8 mouse cellular contexts compared by ENCODE assay signal in the genomic region with DNA sequence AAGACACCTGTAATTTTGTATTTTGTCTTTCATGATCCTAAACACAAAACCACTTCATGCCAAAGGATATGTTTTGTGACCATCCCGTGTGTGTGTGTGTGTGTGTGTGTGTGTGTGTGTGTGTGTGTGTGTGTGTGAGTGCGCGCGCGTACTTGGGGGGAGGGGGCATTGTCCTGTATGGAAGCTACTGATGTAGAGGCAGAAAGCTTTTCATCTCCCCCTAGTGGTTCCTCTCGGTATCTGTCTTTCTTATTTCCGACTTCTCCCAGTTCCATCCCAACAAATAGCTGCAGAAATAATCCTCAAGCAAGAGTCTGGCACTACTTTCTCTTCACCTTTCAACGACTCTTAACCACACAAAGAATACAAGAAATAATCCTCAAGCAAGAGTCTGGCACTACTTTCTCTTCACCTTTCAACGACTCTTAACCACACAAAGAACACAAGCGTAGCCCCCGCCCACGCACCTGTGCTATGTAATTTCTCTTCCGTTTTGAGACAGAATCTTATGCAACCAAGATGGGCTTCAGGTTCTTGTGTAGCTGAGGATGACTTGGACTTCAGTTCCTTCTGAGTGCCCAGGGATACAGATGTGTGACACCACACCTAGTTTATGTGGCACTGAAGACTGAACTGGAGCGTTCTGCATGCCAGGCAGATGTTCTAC. TPM values are rescaled to one million over a fixed set of nuclear protein-coding genes. Genes with fewer than 3 reads are reported as not detected.
DNase-seq lines count a peak whose midpoint lies in the region; ATAC-seq lines count a peak whose summit lies in the region.

No protein-coding gene starts in this region.

- ATAC-seq in embryonic facial prominence, embryonic 14.5 days (ENCODE audit: low read depth) = 0 out of 2 replicates have a peak, but pooled peaks have one; percentile 63

- no peaks in the 10 kb centered on the region for H3K9me3 ChIP-seq in embryonic facial prominence, embryonic 14.5 days (ENCODE audit: control insufficient read depth, low read length)

- no peaks in the 10 kb centered on the region for H3K4me1 ChIP-seq in embryonic facial prominence, embryonic 14.5 days (ENCODE audit: control insufficient read depth, insufficient read depth, low read length)

- no peak overlapping the region for H3K4me2 ChIP-seq in embryonic facial prominence, embryonic 14.5 days (ENCODE audit: low read depth, low read length)

- no peak overlapping the region for H3K9ac ChIP-seq in embryonic facial prominence, embryonic 14.5 days (ENCODE audit: low read depth, low read length)

- H3K27ac ChIP-seq in embryonic facial prominence, embryonic 14.5 days (replicated peaks; ENCODE audit: low read depth, low read length) = no peak overlapping the region

- H3K36me3 ChIP-seq in embryonic facial prominence, embryonic 14.5 days (ENCODE audit: control insufficient read depth, insufficient read depth, low read length) = no peaks in the 10 kb centered on the region

- DNase-seq in gastrocnemius, adult 18-20 months (ENCODE audit: low spot score) = peak; percentile 36
- DNase-seq in gastrocnemius, adult 8-10 months (ENCODE audit: low spot score in 2 of 2) = no peak
- peak; percentile 71 for DNase-seq in 3T3-L1 (ENCODE audit: low read depth, low spot score)
- peak; percentile 80 for DNase-seq in ZHBTc4 (ENCODE audit: low read depth, low spot score)
- DNase-seq in embryonic facial prominence, embryonic 14.5 days (ENCODE audit: low spot score) = peak; percentile 54
- DNase-seq in kidney, postnatal 36 days = peak; percentile 30 to 66
- DNase-seq in mesoderm, embryonic 11.5 days (ENCODE audit: low read depth, low spot score) = peak; percentile 71
- DNase-seq in thymus, postnatal 10 days (ENCODE audit: low spot score in 2 of 2) = peak; percentile 42 to 72

- H3K27me3 ChIP-seq in embryonic facial prominence, embryonic 14.5 days (replicated peaks; ENCODE audit: control insufficient read depth, insufficient read depth, low read length) = no peaks in the 10 kb centered on the region

- H3K4me3 ChIP-seq in embryonic facial prominence, embryonic 14.5 days (ENCODE audit: low read depth, low read length) = no peak overlapping the region

- 45% methylated on average over 14 of the region's 14 CpGs for WGBS in embryonic facial prominence, embryonic 14.5 days

RNA-seq across cellular contexts. Expression of a gene that starts 12.6 kb away (rescaled TPM):
- 10 to 100 TPM; 56.7 to 60.1 TPM for total RNA-seq in gastrocnemius, adult 18-20 months (2021)
- total RNA-seq in gastrocnemius, adult 8-10 months (2022) = 10 to 100 TPM; 58.2 to 63.8 (median 60.9) TPM
- 88.8 and 99.4 TPM in 2 replicates for polyA plus RNA-seq in embryonic facial prominence, embryonic 14.5 days (2014; fragmentation: Nextera tagmentation; extraction: Ambion mirVana)

RNA-seq across cellular contexts. Expression of a gene that starts 12.6 kb away (rescaled TPM):
- 10 to 100 TPM; 11.7 to 12.1 TPM for total RNA-seq in gastrocnemius, adult 18-20 months (2021)
- total RNA-seq in gastrocnemius, adult 8-10 months (2022) = 10 to 100 TPM; 10.4 to 12.0 (median 11.6) TPM
- 41.4 and 44.6 TPM in 2 replicates for polyA plus RNA-seq in embryonic facial prominence, embryonic 14.5 days (2014; fragmentation: Nextera tagmentation; extraction: Ambion mirVana)

RNA-seq across cellular contexts. Expression of a gene that starts 42.4 kb away (rescaled TPM):
- 100 to 1,000 TPM; 158 to 172 TPM for total RNA-seq in gastrocnemius, adult 18-20 months (2021)
- 100 to 1,000 TPM; 167 to 183 (median 176) TPM for total RNA-seq in gastrocnemius, adult 8-10 months (2022)
- 2.3 and 3.3 TPM in 2 replicates for polyA plus RNA-seq in embryonic facial prominence, embryonic 14.5 days (2014; fragmentation: Nextera tagmentation; extraction: Ambion mirVana)

RNA-seq across cellular contexts. Expression of a gene that starts 42.6 kb away (rescaled TPM):
- not detected for total RNA-seq in gastrocnemius, adult 18-20 months (2021)
- total RNA-seq in gastrocnemius, adult 8-10 months (2022) = not detected
- polyA plus RNA-seq in embryonic facial prominence, embryonic 14.5 days (2014; fragmentation: Nextera tagmentation; extraction: Ambion mirVana) = 4.2 and 6.8 TPM in 2 replicates

Comparison
In these comparisons a context has a peak if more than half of its experiments do, and no peak if none do; other contexts are left out.
1. DNase-seq: peak in gastrocnemius, adult 18-20 months (single experiment), 3T3-L1 (single experiment), ZHBTc4 (single experiment), embryonic facial prominence, embryonic 14.5 days (single experiment), kidney, postnatal 36 days (2 of 2), mesoderm, embryonic 11.5 days (single experiment) and thymus, postnatal 10 days (2 of 2); none in gastrocnemius, adult 8-10 months (0 of 2).